Mouse (Mus musculus) liver, adult (tissue): ENCODE results near the gene Wipf3.

Experiments
- GATA4 ChIP-seq: IDR thresholded peaks from 2 replicates; pipeline ENCODE4 v1.6.1; 2014; ENCODE audit warnings: mild to moderate bottlenecking, low read length; ENCODE audit not compliant: insufficient replicate concordance

Gene Wipf3

GRCm38 (mm10) chr6:54535485-54535884 is 106.1 kb downstream of the Wipf3 start:
- no peak for TF ChIP-seq GATA4

DNA sequence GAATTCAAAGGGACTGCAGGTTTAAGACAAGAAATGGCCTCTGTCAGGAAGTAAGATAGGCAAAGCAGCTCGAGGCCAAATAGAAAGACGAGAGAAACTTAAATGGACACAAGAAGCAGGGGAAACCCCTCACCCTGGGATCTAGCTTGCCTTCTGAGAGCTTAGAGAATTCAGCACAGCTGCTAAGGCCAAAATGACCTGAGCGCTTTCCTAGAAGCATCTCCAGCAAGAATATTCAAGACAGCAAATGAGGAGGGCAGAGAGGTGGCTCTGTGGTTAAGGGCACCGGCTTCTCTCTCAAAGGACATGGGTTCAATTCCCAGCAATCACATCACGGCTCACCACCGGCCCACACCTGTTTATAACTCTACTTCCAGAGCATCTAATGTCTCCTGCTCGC is 107.7 kb downstream of the Wipf3 start:
- no peak for TF ChIP-seq GATA4

DNA sequence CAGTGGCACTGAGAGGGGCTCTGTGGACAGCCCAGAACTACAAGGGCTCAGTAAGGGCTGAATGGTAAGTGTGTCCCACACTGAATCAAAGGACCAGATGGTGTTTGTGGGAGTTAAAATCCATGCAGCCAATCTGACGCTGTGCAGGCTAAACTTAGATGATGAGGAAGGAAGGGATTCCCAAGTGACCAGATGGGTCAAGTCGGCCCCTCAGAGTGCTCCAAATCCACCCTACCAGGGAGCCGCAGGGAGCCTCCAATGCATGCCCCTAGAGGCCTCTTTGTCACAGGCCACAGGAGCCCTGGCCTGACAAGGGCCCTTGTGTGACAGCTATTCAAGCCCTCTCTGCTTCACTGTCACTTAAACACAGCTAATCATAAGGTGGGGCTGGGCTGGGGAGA is 109.4 kb downstream of the Wipf3 start:
- no peak for TF ChIP-seq GATA4

DNA sequence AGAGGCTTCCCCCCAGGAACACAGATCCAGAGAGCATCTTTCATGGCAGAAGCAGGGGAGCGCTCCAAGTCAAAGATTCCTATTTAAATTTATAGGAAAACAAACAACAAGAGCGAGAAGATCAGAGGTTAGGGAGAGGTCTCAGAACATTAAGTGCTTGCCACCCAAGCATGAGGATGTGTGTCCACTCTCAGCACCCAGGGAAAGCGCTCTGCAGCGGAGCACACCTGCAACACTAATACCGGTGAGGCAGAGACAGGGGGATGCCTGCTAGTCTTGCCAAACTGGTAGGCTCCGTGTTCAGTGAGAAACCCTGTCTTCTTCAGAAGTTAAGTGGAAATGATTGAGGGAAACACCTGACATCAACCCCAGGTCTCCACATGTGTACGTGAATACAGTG is 110.0 kb downstream of the Wipf3 start:
- no peak for TF ChIP-seq GATA4

- TF ChIP-seq GATA4 = no peak
These were observed 111.0 kb downstream of the Wipf3 start for GRCm38 (mm10) chr6:54540252-54540887.

GRCm38 (mm10) chr6:54542836-54543235 is 113.4 kb downstream of the Wipf3 start:
- TF ChIP-seq GATA4 = no peak

DNA sequence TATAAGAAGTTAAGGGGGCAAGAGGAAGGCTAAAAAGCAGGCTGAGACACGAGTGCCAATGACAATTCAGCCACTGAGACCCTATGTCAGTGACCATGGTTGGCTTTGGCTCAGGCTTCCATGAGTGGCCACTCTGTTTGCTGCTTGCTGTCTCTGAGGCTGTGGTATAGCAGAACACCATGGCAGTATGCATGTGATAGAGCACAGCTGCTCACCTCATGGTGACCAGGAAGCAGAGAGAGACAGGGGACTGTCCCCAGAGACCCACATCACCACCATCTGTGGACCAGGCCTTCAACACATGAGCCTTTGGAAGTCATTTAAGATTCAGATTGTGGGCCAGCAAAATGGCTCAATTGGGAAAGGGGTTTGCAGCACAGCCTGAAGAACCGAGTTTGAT is 114.2 kb downstream of the Wipf3 start:
- no peak for TF ChIP-seq GATA4

DNA sequence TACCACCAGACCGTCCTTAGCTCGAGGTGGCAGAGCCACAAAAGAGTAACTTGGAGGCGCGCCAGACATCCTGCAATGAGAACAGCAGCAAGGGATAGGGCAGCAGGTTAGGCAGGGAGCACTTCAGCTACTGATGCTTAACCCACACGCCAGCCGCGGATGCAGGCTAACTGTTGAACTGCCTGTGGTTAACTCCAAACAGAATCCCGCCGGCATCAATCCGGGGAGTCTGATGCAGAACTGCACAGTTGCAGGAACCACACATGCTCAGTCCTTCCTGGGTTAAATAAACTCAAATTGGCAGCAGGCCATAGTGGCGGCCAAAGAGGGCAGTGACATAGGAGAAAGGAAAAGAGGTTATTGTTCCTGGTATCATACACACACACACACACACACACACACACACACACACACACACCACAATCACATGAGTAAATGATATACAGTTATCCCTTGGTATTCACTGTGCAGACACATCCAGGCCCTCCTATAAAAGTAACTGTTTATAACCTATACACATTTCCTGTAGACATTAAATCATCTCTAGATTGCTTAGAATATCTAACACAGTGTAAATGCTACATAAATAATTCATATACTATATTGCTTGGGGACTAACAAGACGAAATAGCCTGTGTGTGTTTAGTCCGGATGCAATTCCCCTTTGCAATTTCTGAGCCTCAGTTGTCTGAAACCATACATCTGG is 119.1 kb downstream of the Wipf3 start:
- TF ChIP-seq GATA4 = no peak

DNA sequence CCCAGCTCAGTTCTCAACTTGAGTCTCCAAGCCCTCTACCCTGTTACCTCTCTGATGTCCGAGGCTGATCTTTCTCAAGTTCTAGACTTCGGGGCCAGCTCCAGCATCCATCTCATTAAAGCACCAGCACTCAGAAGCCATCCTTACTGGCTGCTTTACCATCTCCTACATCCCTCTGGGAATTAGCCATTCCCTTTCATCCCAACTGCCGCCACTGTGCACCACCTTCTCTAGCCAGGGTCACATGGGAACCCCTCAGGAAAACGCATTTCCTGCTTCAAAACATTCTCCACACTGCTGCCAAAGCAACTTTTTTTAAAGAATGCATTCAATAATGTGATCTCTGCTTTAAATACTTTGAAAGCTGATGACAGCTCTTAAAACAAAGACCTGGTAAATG is 119.9 kb downstream of the Wipf3 start:
- TF ChIP-seq GATA4 = no peak

GRCm38 (mm10) chr6:54550801-54551323 is 121.5 kb downstream of the Wipf3 start:
- TF ChIP-seq GATA4 = no peak

GRCm38 (mm10) chr6:54552721-54553413 is 123.5 kb downstream of the Wipf3 start:
- no peak for TF ChIP-seq GATA4
